Mouse (Mus musculus): ENCODE measurements around the gene 2010111I01Rik. TPM values are rescaled to one million over a fixed set of nuclear protein-coding genes. Genes with fewer than 3 reads are reported as not detected.
"Not testable (repeated sequence)": the region's sequence is repeated elsewhere in the genome, so short reads cannot be mapped to it uniquely, and the experiment has no call there.

2010111I01Rik gene
- polyA plus RNA-seq, 1 experiment = 84.5 TPM

DNA sequence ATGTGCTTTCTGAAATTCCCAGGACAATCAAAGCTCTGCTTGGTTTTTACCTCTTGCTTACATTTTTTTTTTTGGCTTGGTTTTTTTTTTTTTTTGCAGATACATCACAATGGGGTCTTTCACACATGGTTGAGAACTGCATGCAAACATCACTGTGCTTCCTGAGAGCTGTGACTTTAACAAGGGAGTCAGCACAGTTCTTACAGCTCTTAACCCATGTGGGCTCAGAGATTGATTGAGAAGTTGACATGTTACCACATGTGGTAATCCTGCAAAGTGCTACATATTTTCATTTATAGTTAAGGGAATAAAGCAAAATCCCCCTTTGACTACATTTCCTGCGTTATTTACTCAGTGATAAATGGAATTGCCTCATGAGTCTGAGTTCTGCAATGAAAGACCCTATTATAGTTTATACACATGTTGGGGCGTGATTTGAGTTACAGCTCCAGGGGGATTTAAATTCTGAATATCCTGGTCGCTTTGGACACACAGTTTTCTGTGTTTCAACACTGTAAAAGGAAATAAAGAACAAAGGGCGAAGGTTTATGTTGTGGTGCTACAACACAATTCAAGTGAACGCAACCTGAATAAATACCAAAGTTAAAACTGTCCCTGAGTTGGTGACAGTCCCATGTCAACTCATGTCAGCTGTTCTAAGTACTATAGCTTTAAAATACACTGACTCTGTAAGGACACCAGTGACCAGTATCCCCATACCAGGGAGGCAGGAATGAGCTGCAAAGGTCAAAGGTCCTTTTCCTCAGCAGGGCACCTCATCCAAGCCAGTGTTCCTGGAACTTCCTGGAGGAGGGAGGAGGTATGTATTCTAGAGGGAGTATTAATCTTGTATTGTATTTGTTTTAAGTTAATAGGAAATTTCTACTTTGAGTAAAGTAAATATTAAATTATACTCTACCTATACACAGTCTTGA lies 29.1 kb downstream of the 2010111I01Rik start:
- Histone ChIP-seq H3K4me3 (ENCODE audit: insufficient read depth, low read depth, low read length) (no peak overlapping the region), H3K4me1 (ENCODE audit: control insufficient read depth, insufficient read depth, low read length) (peaks cover 2% of the 10 kb centered on the region; the same call in 1 of the 2 replicates), H3K27me3 (replicated peaks; ENCODE audit: control insufficient read depth, insufficient read depth, low read length) (no peaks in the 10 kb centered on the region), H3K36me3 (ENCODE audit: control insufficient read depth, insufficient read depth, low read length) (no peaks in the 10 kb centered on the region), H3K27ac (ENCODE audit: insufficient read depth, low read depth, low read length) (no peak overlapping the region)
- WGBS = 88% methylated on average over 5 of the region's 5 CpGs
- TF ChIP-seq CTCF (conservative IDR thresholded peaks at IDR 0.05; ENCODE audit: insufficient read depth, insufficient read length, low read depth, low read length) = no peak
- TF ChIP-seq POLR2A (IDR thresholded peaks at IDR 0.05; ENCODE audit: low read depth, low read length) = no peak
- DNase-seq = peak; percentile 27

DNA sequence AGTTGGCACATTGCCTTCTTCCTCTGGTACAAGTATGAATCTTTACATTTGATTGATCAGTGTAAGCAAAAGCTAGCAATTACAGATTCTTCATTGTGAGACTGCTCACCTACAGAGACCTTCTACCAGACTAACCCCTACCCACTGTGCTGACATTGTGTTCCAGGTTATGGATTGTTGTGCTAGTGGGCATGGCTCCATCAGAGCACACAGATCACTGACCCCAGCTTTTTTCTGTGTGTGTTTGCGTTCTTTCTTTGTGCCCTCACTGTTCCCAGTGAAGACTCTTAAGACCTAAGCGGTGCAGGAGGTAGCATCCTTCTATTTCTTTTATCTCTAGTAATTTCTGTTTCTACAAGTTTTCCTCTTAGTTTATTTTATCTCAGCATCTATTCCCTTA lies 32.1 kb downstream of the 2010111I01Rik start:
- Histone ChIP-seq H3K4me1 (ENCODE audit: control insufficient read depth, insufficient read depth, low read length) (peaks cover 2% of the 10 kb centered on the region; the same call in 1 of the 2 replicates), H3K4me3 (ENCODE audit: insufficient read depth, low read depth, low read length) (no peak overlapping the region), H3K36me3 (ENCODE audit: control insufficient read depth, insufficient read depth, low read length) (no peaks in the 10 kb centered on the region), H3K27me3 (replicated peaks; ENCODE audit: control insufficient read depth, insufficient read depth, low read length) (no peaks in the 10 kb centered on the region), H3K27ac (ENCODE audit: insufficient read depth, low read depth, low read length) (no peak overlapping the region)
- DNase-seq = no peak
- 80% methylated on average over 2 of the region's 2 CpGs for WGBS
- TF ChIP-seq CTCF (conservative IDR thresholded peaks at IDR 0.05; ENCODE audit: insufficient read depth, insufficient read length, low read depth, low read length) (no peak), POLR2A (IDR thresholded peaks at IDR 0.05; ENCODE audit: low read depth, low read length) (no peak)

DNA sequence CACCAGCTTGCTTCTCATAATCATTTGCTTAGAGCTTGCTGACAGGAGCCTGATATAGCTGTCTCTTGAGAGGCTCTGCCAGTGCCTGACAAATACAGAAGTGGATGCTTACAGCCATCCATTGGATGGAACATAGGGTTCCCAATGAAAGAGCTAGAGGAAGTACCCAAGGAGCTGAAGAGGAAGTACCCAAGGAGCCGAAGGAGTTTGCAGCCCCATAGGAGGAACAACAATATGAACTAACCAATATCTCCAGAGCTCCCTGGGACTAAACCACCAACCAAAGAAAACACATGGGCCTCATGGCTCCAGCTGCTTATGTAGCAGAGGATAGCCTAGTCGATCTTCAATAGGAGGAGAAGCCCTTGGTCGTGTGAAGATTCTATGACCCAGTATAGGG lies 42.8 kb downstream of the 2010111I01Rik start:
- not testable (repeated sequence) for H3K4me1 ChIP-seq (ENCODE audit: control insufficient read depth, insufficient read depth, low read length); H3K36me3 ChIP-seq (ENCODE audit: control insufficient read depth, insufficient read depth, low read length); H3K4me3 ChIP-seq (ENCODE audit: insufficient read depth, low read depth, low read length); DNase-seq; H3K27me3 ChIP-seq (replicated peaks; ENCODE audit: control insufficient read depth, insufficient read depth, low read length); H3K27ac ChIP-seq (ENCODE audit: insufficient read depth, low read depth, low read length)
- 92% methylated on average over 3 of the region's 3 CpGs for WGBS

DNA sequence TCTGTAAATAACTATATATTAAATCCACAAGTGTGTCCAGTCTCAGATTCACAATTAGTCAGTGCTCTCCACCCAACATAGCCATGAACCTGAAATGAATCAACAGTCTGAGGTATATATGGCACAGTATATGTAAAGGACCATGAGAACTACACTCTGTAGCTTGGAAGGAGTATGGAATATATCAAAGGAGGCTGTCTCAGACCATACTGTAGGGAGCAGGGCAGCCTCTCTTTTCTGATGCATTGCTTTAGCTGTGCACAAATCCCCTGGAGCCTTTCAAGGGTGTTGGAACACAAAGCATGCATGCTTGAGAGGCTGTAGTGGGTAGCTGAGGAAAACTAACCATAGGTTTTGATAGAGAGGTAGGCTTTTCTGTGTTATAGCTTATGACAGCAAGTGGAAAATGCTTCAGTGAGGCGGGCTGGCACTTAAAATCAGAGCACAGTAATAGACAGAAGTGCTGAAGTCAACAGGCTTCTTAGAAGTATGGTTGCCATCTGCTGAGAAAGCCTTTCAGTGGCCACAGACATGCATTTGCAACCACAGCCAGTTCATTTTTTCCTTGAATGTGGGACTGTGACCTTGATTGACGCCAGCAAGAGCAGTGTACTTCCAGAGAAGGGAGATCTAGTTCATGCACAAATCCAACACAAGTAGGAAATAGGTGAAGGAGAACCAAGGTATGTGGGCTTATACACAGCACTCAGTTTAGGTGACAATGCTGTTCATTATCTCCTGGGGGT lies 45.8 kb downstream of the 2010111I01Rik start:
- Histone ChIP-seq H3K4me3 (ENCODE audit: insufficient read depth, low read depth, low read length) (no peak overlapping the region), H3K27ac (ENCODE audit: insufficient read depth, low read depth, low read length) (no peak overlapping the region), H3K27me3 (replicated peaks; ENCODE audit: control insufficient read depth, insufficient read depth, low read length) (no peaks in the 10 kb centered on the region), H3K36me3 (ENCODE audit: control insufficient read depth, insufficient read depth, low read length) (no peaks in the 10 kb centered on the region), H3K4me1 (ENCODE audit: control insufficient read depth, insufficient read depth, low read length) (0 out of 2 replicates have a peak, but pooled peaks cover 2% of the 10 kb centered on the region)
- TF ChIP-seq POLR2A (IDR thresholded peaks at IDR 0.05; ENCODE audit: low read depth, low read length) (no peak), CTCF (conservative IDR thresholded peaks at IDR 0.05; ENCODE audit: insufficient read depth, insufficient read length, low read depth, low read length) (no peak)
- WGBS = 71% methylated on average over 2 of the region's 2 CpGs
- DNase-seq = peak; percentile 16

DNA sequence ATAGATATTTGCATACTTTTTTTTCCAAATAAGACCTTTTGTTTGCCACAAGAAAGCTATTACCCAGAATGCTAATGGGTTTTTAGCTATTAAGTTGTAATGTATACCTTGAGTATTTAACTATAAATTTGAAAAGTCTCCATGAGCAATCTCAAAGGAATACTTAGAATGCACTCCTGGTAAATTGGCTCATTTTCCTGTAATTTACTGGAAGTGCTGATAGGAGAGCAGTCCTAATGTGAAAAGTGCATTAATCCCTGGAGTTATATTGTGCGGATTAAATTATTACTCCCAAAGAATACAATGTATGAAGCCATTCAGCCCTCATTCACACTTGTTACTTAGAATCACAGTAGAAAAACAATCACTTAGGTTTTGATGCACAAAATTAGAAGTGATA lies 49.7 kb downstream of the 2010111I01Rik start:
- TF ChIP-seq POLR2A (IDR thresholded peaks at IDR 0.05; ENCODE audit: low read depth, low read length) = no peak
- no peak for TF ChIP-seq CTCF (conservative IDR thresholded peaks at IDR 0.05; ENCODE audit: insufficient read depth, insufficient read length, low read depth, low read length)
- Histone ChIP-seq H3K27me3 (replicated peaks; ENCODE audit: control insufficient read depth, insufficient read depth, low read length) (no peaks in the 10 kb centered on the region), H3K4me3 (ENCODE audit: insufficient read depth, low read depth, low read length) (no peak overlapping the region), H3K4me1 (ENCODE audit: control insufficient read depth, insufficient read depth, low read length) (0 out of 2 replicates have a peak, but pooled peaks cover 2% of the 10 kb centered on the region), H3K36me3 (ENCODE audit: control insufficient read depth, insufficient read depth, low read length) (no peaks in the 10 kb centered on the region), H3K27ac (ENCODE audit: insufficient read depth, low read depth, low read length) (no peak overlapping the region)
- DNase-seq = no peak
- 98% methylated on average over 1 of the region's 1 CpGs for WGBS

DNA sequence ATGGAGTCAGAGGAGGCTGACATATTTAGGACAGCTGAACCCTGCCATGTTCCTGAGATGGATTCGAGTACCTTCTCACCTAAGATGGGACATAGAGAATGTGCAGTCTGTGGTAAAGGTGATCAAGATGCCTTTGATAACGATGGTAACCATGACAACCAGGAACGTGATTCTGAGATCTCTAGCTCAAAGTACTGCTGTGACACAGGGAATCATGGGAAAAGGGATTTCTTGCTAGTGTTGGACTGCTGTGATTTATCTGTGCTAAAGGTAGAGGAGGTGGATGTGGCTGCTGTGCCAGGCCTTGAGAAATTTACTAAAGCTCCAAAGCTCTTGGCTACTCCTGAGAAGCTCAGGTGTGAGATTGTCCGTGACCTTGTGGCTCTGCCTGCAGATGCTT lies 50.7 kb downstream of the 2010111I01Rik start:
- H3K4me3 ChIP-seq (ENCODE audit: insufficient read depth, low read depth, low read length) = no peak overlapping the region
- no peaks in the 10 kb centered on the region for H3K27me3 ChIP-seq (replicated peaks; ENCODE audit: control insufficient read depth, insufficient read depth, low read length)
- 0 out of 2 replicates have a peak, but pooled peaks cover 2% of the 10 kb centered on the region for H3K4me1 ChIP-seq (ENCODE audit: control insufficient read depth, insufficient read depth, low read length)
- no peak overlapping the region for H3K27ac ChIP-seq (ENCODE audit: insufficient read depth, low read depth, low read length)
- no peaks in the 10 kb centered on the region for H3K36me3 ChIP-seq (ENCODE audit: control insufficient read depth, insufficient read depth, low read length)
- DNase-seq = no peak
- TF ChIP-seq CTCF (conservative IDR thresholded peaks at IDR 0.05; ENCODE audit: insufficient read depth, insufficient read length, low read depth, low read length) (no peak), POLR2A (IDR thresholded peaks at IDR 0.05; ENCODE audit: low read depth, low read length) (no peak)
- 81% methylated on average over 4 of the region's 4 CpGs for WGBS

DNA sequence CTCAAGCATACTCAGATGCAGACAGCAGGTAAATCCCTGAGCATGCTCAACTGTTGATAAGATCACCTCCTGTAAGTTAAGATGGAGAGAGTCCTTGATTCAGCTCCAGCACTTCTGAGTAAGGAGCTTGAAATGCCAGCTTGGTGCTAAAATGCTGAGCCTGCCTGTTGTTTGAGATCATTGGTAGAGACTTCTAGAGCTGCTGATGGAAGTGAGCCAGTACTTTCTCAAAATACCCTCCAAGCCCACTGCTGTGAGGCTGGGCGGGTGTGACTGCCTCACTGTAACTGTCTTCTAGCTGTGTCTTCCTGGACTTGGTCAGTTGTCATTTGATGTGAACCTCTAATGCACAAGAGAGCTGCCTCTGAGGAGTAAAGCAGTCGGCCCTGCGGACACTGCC lies 51.4 kb downstream of the 2010111I01Rik start:
- TF ChIP-seq POLR2A (IDR thresholded peaks at IDR 0.05; ENCODE audit: low read depth, low read length) = no peak
- no peak for TF ChIP-seq CTCF (conservative IDR thresholded peaks at IDR 0.05; ENCODE audit: insufficient read depth, insufficient read length, low read depth, low read length)
- Histone ChIP-seq H3K27ac (ENCODE audit: insufficient read depth, low read depth, low read length) (no peak overlapping the region), H3K4me3 (ENCODE audit: insufficient read depth, low read depth, low read length) (no peak overlapping the region), H3K27me3 (replicated peaks; ENCODE audit: control insufficient read depth, insufficient read depth, low read length) (no peaks in the 10 kb centered on the region), H3K36me3 (ENCODE audit: control insufficient read depth, insufficient read depth, low read length) (no peaks in the 10 kb centered on the region), H3K4me1 (ENCODE audit: control insufficient read depth, insufficient read depth, low read length) (no peaks in the 10 kb centered on the region)
- DNase-seq = no peak
- WGBS = 92% methylated on average over 3 of the region's 3 CpGs

Measured in kidney, adult 2 months (tissue).